Mouse (Mus musculus): ENCODE data around the gene Cd8a. TPM values are rescaled to one million over a fixed set of nuclear protein-coding genes. Genes with fewer than 3 reads are reported as not detected.

Gene Cd8a
- total RNA-seq, 2 experiments from 2014 or later: 0.14 to 0.20 TPM

DNA sequence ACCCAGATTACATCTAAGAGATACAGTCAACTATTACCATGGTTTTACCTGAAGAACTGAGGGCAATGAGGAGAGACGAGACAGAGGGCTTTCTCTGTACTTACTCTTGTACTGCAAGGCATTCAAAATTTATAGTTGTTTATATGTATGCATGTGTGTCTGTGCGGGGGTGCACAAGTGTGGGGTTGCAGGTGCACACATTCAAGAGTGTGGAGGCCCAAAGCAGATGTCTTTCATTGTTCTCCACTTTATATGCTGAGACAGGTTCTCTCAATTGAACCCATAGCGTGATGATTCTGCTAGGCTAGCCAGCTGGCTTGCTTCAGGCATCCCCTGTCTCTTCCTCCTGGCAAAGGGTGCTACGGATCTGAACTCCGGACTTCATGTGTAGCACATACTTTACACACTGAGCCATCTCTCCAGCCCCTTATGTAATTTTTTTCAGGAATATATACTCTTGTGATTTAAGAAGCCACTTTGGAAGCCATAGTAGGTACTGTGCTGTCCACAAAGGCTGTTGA lies 2.1 kb upstream of the Cd8a start:
- no peak for DNase-seq

- no peak for DNase-seq
Measured at GRCm38 (mm10) chr6:71372041-71372720, 1.0 kb upstream of the Cd8a start.

GRCm38 (mm10) chr6:71374311-71374829 lies 1.1 kb downstream of the Cd8a start:
- DNase-seq: no peak

DNA sequence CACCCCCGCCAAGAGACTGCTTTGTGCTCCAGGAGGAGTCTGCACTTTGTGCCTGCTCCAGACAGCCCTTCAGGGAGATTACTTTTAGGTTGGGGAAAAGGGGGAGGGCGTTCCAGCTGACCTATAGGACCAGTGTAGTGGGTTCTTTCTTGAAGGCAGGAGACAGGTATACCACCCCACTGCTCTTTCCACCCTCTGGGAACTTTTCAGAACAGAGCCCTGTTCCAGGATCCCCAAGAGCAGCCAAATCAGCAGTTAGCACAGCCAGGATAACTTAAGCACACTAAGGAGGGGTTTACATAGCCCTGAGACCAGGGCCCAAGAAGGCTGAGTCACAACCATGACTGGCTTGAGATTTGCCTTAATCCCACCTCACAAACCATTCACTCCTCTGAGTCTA lies 1.7 kb downstream of the Cd8a start:
- no peak for DNase-seq

GRCm38 (mm10) chr6:71376711-71377110 lies 3.5 kb downstream of the Cd8a start:
- no peak for DNase-seq

DNA sequence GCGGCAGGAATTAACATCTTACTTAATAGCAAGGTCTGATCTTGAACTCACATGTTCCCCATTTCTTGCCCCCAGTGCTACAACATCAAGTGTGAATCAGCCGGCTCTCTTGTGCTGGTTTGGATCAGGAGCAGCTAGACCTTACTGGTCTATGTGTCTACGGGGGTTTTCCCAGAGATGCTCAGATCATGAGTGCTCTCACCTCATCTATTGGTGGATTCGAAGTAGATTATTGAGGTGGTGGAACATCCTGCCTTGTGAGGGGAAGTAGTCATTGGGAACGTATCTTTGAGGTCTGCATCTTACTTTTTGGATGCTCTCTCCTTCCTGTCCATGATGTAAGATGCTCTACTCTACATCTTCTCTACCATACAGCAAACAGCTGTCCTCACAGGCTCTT lies 8.4 kb downstream of the Cd8a start:
- no peak for DNase-seq

DNA sequence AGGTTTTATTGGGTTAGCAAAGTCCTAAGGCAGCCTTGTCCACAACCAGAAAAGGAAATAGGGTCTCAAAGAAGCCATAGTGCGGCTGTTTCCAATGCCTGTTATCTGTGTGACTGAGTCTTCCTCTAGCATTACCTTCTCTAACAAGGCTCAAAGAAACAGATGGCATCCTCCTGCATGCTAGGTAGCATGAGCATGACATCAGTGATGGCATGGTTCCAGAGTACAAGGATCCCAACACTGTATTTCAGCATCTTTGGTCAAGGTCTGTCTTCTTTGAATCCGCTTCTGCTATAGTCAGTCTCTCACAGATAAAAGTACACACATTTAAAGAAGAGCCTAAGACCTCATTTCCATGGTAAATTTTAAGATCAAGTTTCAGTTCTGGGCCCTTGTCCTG lies 17.3 kb downstream of the Cd8a start:
- no peak for DNase-seq

DNA sequence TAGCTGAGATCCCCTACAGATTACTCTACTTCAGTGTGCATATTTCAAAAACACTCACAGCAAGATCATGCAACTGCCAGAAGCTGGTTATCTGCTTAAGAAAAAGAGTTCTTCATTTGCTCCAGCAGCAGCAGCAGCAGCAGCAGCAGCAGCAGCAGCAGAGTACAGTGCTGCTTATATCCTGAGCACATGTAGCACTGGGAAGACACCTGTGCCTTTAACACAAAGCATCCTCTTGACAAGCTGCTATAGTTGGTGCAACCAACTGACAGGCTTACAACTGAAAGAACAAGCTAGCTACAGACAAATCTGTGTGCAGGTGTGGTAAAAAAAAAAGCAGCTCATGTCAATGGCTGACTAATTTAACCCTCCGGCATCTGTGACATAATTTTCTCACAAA lies 22.8 kb downstream of the Cd8a start:
- DNase-seq: no peak

GRCm38 (mm10) chr6:71396761-71397160 lies 23.5 kb downstream of the Cd8a start:
- DNase-seq: no peak

DNA sequence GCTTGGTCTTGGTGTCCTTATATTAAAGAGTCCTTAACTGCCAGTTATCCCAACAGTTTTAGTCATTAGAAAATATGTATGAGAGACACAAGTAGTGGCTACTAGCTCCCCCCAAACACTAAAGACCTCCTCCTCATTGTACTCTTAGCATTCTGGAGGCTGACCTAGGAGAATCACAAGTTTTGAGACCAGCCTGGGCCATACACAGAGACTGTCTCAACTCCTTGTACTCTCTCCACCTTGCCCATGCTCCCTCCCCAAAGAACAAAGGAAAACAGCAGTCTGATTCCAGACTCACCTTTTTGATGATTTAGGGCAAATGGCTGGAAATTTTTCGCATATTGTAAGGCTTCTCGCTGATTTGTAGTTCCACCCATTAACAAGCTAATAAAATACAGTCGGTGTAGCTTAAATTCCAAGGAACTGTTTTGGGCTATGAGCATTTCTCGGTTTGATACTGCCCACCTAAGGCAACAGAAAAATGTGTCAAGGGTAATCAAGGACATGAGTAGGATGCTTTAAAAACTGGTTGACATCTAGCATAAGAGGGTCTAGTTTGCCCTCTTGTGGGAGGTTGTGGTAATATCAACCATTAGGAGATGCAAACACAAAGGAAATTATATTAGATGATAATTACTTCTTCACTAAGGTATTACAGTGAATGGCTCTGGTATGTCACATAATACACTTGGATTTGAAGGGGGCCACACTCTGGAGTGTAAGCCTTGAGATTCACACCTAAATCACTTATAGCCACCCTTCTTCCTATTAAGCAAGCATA lies 25.8 kb downstream of the Cd8a start:
- no peak for DNase-seq

DNA sequence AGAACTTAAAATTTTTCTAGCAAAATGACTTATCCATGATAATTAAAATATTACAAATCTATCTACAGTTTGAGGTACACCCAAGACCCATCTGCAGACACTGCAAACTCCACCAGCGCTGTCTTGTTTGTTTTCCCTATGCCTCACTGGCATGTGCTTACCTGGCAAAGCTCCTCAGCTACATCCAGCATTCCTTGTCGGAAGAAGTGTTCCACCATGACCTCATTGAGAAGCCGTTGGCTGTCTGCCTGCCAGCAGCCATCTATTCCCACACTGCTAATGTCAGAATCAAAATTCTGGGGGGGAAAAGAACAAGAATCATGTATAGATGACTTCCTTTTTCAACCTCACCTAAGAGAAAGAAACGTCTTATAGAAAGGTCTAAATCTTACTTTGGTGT lies 41.4 kb downstream of the Cd8a start:
- no peak for DNase-seq

DNA sequence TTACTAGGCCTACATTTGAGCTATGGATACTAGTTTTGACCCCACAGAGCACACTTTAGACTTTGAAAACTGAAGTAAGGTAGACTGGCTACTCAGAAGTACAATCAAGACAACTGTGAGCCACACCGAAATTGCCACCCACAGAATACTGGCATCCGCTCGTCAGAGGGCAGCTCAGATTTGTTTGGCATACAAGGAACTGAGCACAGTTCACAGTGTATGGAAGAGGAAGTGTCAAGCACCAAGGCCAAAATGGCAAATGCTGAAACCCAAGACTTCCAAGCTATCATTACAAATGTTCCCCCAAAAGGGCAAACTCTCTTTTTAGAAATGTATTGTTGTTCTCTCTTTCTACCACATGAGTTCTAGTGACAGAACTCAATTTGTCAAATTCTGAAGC lies 42.2 kb downstream of the Cd8a start:
- no peak for DNase-seq

GRCm38 (mm10) chr6:71418874-71419273 lies 45.6 kb downstream of the Cd8a start:
- DNase-seq: no peak

DNA sequence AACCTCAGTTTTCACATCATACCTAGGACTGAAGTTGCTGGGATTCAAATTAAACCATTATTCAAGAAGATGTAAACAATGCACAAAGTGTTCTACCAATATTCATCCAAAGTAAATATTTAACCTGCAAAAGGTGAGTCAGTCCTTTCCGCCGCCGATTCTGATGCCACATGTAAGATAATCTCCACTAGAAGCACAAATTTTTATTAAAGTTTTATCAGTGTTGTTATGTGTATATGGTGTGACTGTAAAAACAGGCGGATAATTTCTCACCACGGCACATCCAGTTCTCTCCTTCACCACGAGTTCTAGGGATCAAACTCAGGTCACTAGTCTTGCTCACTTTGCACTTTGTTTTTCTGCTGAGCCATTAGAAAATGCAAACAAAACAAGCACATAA lies 47.6 kb downstream of the Cd8a start:
- DNase-seq: no peak

- DNase-seq: no peak
Measured at GRCm38 (mm10) chr6:71422162-71422561, 48.9 kb downstream of the Cd8a start.

GRCm38 (mm10) chr6:71423116-71423515 lies 49.9 kb downstream of the Cd8a start:
- peak; percentile 11 for DNase-seq

- no peak for DNase-seq
Measured at GRCm38 (mm10) chr6:71425681-71426080, 52.5 kb downstream of the Cd8a start.

GRCm38 (mm10) chr6:71427996-71428725 lies 54.9 kb downstream of the Cd8a start:
- no peak for DNase-seq

Data from gastrocnemius, postnatal 10 days (tissue).